Mouse (Mus musculus) thymus, adult 2 months (tissue): ENCODE data around the gene Tbkbp1.

ENCODE experiments used
- CTCF ChIP-seq: fragments of 200-500 bp; IDR thresholded peaks from 2 replicates; pipeline ENCODE4 v1.5.1; 2012; ENCODE audit warnings: mild to moderate bottlenecking, control low read depth, low read length, moderate library complexity, borderline replicate concordance; ENCODE audit not compliant: control insufficient read depth, poor library complexity, insufficient read depth; ENCODE audit errors: extremely low read depth
- POLR2A ChIP-seq: fragments of 200-500 bp; IDR thresholded peaks from 2 replicates; pipeline ENCODE4 v1.6.1; 2012; ENCODE audit warnings: mild to moderate bottlenecking, low read length, control low read depth, moderate library complexity; ENCODE audit not compliant: control insufficient read depth, poor library complexity, insufficient read depth; ENCODE audit errors: extremely low read depth

DNA sequence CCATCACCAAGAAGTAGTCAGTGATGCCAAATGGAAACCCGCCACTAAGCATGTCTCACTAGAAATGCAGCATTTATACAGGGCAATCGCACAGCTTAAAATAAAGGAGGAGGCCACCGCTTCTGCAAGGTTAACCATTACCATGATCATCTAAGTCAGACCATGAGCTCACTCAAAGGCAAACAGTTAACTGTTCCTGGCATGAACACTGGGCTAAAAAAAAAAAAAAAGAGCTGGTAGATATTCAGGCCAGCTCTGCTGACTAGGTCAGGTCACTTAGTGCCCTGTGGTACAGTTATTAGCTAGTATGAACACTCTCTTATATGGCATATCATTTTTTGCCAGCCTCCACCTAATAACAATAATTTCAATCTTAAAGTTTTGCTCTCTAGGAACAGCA lies 31.2 kb upstream of the Tbkbp1 start:
- TF ChIP-seq POLR2A, result no peak
- TF ChIP-seq CTCF, result no peak
